Comparison of ENCODE assay signal across 31 mouse cellular contexts in the genomic region with DNA sequence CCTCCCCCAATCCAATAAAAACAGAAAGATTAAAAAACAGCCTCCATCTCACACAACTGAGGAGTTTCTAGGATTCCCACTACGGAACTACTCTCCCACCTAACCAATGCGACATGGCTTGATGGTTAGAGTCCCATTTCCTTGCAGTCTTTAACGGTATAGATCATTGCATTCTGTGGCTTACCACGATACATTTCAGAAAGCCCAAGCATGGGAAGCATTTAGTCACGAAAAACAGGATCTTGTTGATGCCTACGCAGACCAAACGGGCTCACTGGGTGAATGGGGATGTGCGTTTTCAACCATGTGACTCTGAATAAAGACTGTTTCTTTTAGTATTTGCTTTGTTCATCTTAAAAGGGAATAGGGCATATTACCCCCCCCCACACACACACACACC.
DNase-seq lines count a peak whose midpoint lies in the region; ATAC-seq and TF ChIP-seq lines count a peak whose summit lies in the region.
"Had no signal": no experiment of that assay in that cellular context is flagged by ENCODE, and none has a peak within 500 bp of the region (broad histone marks: within the 10 kb centered on the region; RNA-seq: fewer than 3 reads in every experiment).

No protein-coding gene starts in this region.

- H3K79me2 ChIP-seq in heart, adult 2 months (replicated peaks; ENCODE audit: control insufficient read depth, insufficient read depth, low read length): no peaks in the 10 kb centered on the region
- H3K79me2 ChIP-seq in myocyte (ENCODE audit: control insufficient read depth, insufficient read depth): no peaks in the 10 kb centered on the region

- TF ChIP-seq POLR2A in heart, adult 2 months (IDR thresholded peaks at IDR 0.05; ENCODE audit: insufficient read depth, low read depth, low read length): no peak
- no peak for TF ChIP-seq POLR2A in myocyte (IDR thresholded peaks at IDR 0.05; ENCODE audit: insufficient read length, low read depth)

- peak overlapping the region; percentile 33 for H3K4me2 ChIP-seq in myocyte (ENCODE audit: low read depth)
- H3K4me2 ChIP-seq: embryonic facial prominence, embryonic 12.5 days; forebrain, embryonic 12.5 days; heart, embryonic 12.5 days; hindbrain, embryonic 13.5 days; liver, embryonic 15.5 days; lung, embryonic 14.5 days; midbrain, embryonic 15.5 days; neural tube, embryonic 12.5 days had no signal

- peak; percentile 22; the same call in 1 of the 2 replicates for ATAC-seq in common myeloid progenitor, adult 5-6 weeks (replicated peaks; ENCODE audit: low read depth, poor library complexity, severe bottlenecking)
- ATAC-seq: forebrain, postnatal 0 days; intestine, embryonic 16.5 days had no signal

- no peaks in the 10 kb centered on the region for H3K36me3 ChIP-seq in heart, adult 2 months (ENCODE audit: control insufficient read depth, insufficient read depth, low read length)
- H3K36me3 ChIP-seq in myocyte (ENCODE audit: control insufficient read depth, insufficient read depth): no peaks in the 10 kb centered on the region
- H3K36me3 ChIP-seq: embryonic facial prominence, embryonic 12.5 days; forebrain, embryonic 12.5 days; heart, embryonic 12.5 days; hindbrain, embryonic 13.5 days; liver, embryonic 15.5 days; midbrain, embryonic 10.5 days; midbrain, embryonic 15.5 days; neural tube, embryonic 12.5 days had no signal

- H3K9ac ChIP-seq in heart, adult 2 months (ENCODE audit: low read depth, low read length): no peak overlapping the region
- H3K9ac ChIP-seq: embryonic facial prominence, embryonic 12.5 days; forebrain, embryonic 12.5 days; forebrain, postnatal 0 days; heart, embryonic 12.5 days; hindbrain, embryonic 13.5 days; liver, embryonic 15.5 days; lung, embryonic 14.5 days; midbrain, embryonic 15.5 days; neural tube, embryonic 12.5 days had no signal

- intact Hi-C loops in heart, adult 2 months (cut with DNase I): no loop called here
- intact Hi-C loops in left cerebral cortex, postnatal 14 days (cut with DNase I): no loop called here

- TF ChIP-seq EP300 in heart, adult 2 months (IDR thresholded peaks at IDR 0.05; ENCODE audit: insufficient read depth, low read depth, low read length): no peak

- TF ChIP-seq CTCF in heart, adult 2 months (IDR thresholded peaks at IDR 0.05): no peak
- no peak for TF ChIP-seq CTCF in layer of hippocampus, adult 2 months (conservative IDR thresholded peaks at IDR 0.05)

- no peaks in the 10 kb centered on the region for H3K27me3 ChIP-seq in heart, adult 2 months (ENCODE audit: control insufficient read depth, insufficient read depth, low read length)
- no peaks in the 10 kb centered on the region for H3K27me3 ChIP-seq in myocyte (ENCODE audit: control insufficient read depth, insufficient read depth, insufficient read length)
- H3K27me3 ChIP-seq: CH12.LX; embryonic facial prominence, embryonic 12.5 days; forebrain, embryonic 12.5 days; heart, embryonic 12.5 days; hindbrain, embryonic 13.5 days; liver, embryonic 15.5 days; midbrain, embryonic 15.5 days; neural tube, embryonic 12.5 days had no signal

- H3K27ac ChIP-seq in heart, adult 2 months: no peak overlapping the region
- H3K27ac ChIP-seq in layer of hippocampus, adult 2 months: peak overlapping the region; percentile 52; the same call in 1 of the 2 replicates
- H3K27ac ChIP-seq: embryonic facial prominence, embryonic 12.5 days; forebrain, embryonic 12.5 days; hindbrain, embryonic 13.5 days; liver, embryonic 15.5 days; midbrain, embryonic 10.5 days; midbrain, embryonic 15.5 days; neural tube, embryonic 12.5 days had no signal

- WGBS in heart, adult 2 months: 86% methylated on average over 8 of the region's 8 CpGs

- no peak overlapping the region for H3ac ChIP-seq in myocyte (ENCODE audit: control insufficient read depth, insufficient read length)

- DNase-seq in heart, adult 11 months: peak; percentile 18
- no peak for DNase-seq in heart, adult 2 months
- DNase-seq in layer of hippocampus, adult 2 months (ENCODE audit: low spot score in 2 of 2): no peak
- DNase-seq in layer of hippocampus, adult 9-11 months: no peak
- no peak for DNase-seq in left cerebral cortex, postnatal 14 days (ENCODE audit: low spot score in 2 of 2)
- DNase-seq in cerebellum, adult 11-12 months: no peak
- DNase-seq: adrenal gland, postnatal 36 days; cerebellum, adult 8-10 months; gastrocnemius, postnatal 14 days; heart, adult 18-20 months; heart, postnatal 4 days; layer of hippocampus, postnatal 36 days; liver; lung, embryonic 14.5 days; lung, postnatal 14 days; right cerebral cortex, adult 18-20 months; thymus, adult 2 months; thymus, postnatal 36 days had no signal

- no peak overlapping the region for H3K4me3 ChIP-seq in heart, adult 2 months
- H3K4me3 ChIP-seq in layer of hippocampus, adult 2 months: no peak overlapping the region
- no peak overlapping the region for H3K4me3 ChIP-seq in myocyte
- H3K4me3 ChIP-seq: embryonic facial prominence, embryonic 12.5 days; forebrain, embryonic 12.5 days; heart, embryonic 12.5 days; hindbrain, embryonic 13.5 days; liver, embryonic 15.5 days; midbrain, embryonic 10.5 days; midbrain, embryonic 15.5 days; neural tube, embryonic 12.5 days had no signal

- no peaks in the 10 kb centered on the region for H3K4me1 ChIP-seq in heart, adult 2 months (ENCODE audit: control insufficient read depth, insufficient read depth, low read length)
- H3K4me1 ChIP-seq: embryonic facial prominence, embryonic 12.5 days; forebrain, embryonic 12.5 days; hindbrain, embryonic 13.5 days; liver, embryonic 15.5 days; midbrain, embryonic 10.5 days; midbrain, embryonic 15.5 days; neural tube, embryonic 12.5 days had no signal

TF ChIP-seq in myocyte, 11 proteins besides CTCF, POLR2A, EP300 and RAD21:
- TF ChIP-seq TCF3 (IDR thresholded peaks at IDR 0.05; ENCODE audit: insufficient read length, low read depth) (no peak), MYOG (IDR thresholded peaks at IDR 0.05; ENCODE audit: control insufficient read depth in 1 of 3, insufficient read depth in 1 of 3, insufficient read length in 2 of 3, low read depth in 2 of 3) (no peak)
